Mouse (Mus musculus) olfactory bulb, adult 2 months (tissue): ENCODE data around the gene Spout1. TPM values are rescaled to one million over a fixed set of nuclear protein-coding genes. Genes with fewer than 3 reads are reported as not detected.

Source experiments
- H3K27ac ChIP-seq: fragments of 200-500 bp; 2 replicates; pipeline ENCODE4 v1.5.1; 2012; ENCODE audit warnings: low read depth, low read length; ENCODE audit not compliant: insufficient read depth
- H3K4me1 ChIP-seq: fragments of 200-500 bp; 2 replicates; pipeline ENCODE4 v1.6.1; 2012; ENCODE audit warnings: low read length; ENCODE audit not compliant: control insufficient read depth, insufficient read depth
- H3K4me3 ChIP-seq: fragments of 200-500 bp; 2 replicates; pipeline ENCODE4 v1.5.1; 2012; ENCODE audit warnings: mild to moderate bottlenecking, low read depth, low read length, moderate library complexity; ENCODE audit not compliant: insufficient read depth
- CTCF ChIP-seq: fragments of 200-500 bp; IDR thresholded peaks from 2 replicates; pipeline ENCODE4 v1.5.1; 2012; ENCODE audit warnings: low read depth, mild to moderate bottlenecking, low read length, moderate library complexity; ENCODE audit not compliant: insufficient read depth
- POLR2A ChIP-seq: fragments of 200-500 bp; IDR thresholded peaks from 2 replicates; pipeline ENCODE4 v1.6.1; 2012; ENCODE audit warnings: mild to moderate bottlenecking, low read depth, low read length, moderate library complexity; ENCODE audit not compliant: insufficient read depth
- WGBS: fragments of 180-500 bp; shearing (Covaris S2); methylation state at CpG from one replicate; pipeline ENCODE4 v1.1.7; 2018; 5-methylcytosine and 5-hydroxymethylcytosine counted together
- polyA plus RNA-seq: library from polyadenylated mRNA; stranded (reverse); fragments of >200 nt; gene quantifications from 2 replicates; pipeline ENCODE4 v1.2.4, GENCODE M21; 2012; ENCODE audit warnings: low replicate concordance; ENCODE audit not compliant: missing spikeins, insufficient read depth, insufficient read length

Gene Spout1
- not detected in 2 replicates for polyA plus RNA-seq

- Histone ChIP-seq H3K27ac (no peak within 1 kb of the TSS; the same call in 1 of the 2 replicates), H3K4me3 (peak within 1 kb of the TSS; percentile 64), H3K4me1 (peaks cover 24% of the 10 kb centered on the region)
- TF ChIP-seq CTCF (no peak), POLR2A (peak; percentile 74)
- 2% methylated on average over 54 of the region's 54 CpGs for WGBS
Observed at GRCm38 (mm10) chr2:30177700-30178675, at the start of gene Spout1. Gene Spout1, minus strand, starts transcription at chr2:30178459.

- Histone ChIP-seq H3K27ac (no peak overlapping the region), H3K4me3 (no peak overlapping the region), H3K4me1 (no peaks in the 10 kb centered on the region)
- no peak for TF ChIP-seq CTCF
- no peak for TF ChIP-seq POLR2A
- 93% methylated on average over 5 of the region's 5 CpGs for WGBS
Observed at GRCm38 (mm10) chr2:30216293-30216692, 38.0 kb upstream of the Spout1 start.

GRCm38 (mm10) chr2:30215493-30215892 is 37.2 kb upstream of the Spout1 start:
- H3K4me1 ChIP-seq = no peaks in the 10 kb centered on the region
- H3K4me3 ChIP-seq = no peak overlapping the region
- WGBS = 84% methylated on average over 6 of the region's 6 CpGs
- TF ChIP-seq CTCF (no peak), POLR2A (no peak)
- no peak overlapping the region for H3K27ac ChIP-seq

- Histone ChIP-seq H3K4me1 (no peaks in the 10 kb centered on the region), H3K27ac (no peak overlapping the region), H3K4me3 (no peak overlapping the region)
- WGBS = 85% methylated on average over 3 of the region's 3 CpGs
- TF ChIP-seq CTCF (no peak), POLR2A (no peak)
Observed at GRCm38 (mm10) chr2:30214745-30215144, 36.5 kb upstream of the Spout1 start.

- 88% methylated on average over 1 of the region's 1 CpGs for WGBS
- H3K4me1 ChIP-seq = no peaks in the 10 kb centered on the region
- TF ChIP-seq CTCF (no peak), POLR2A (no peak)
- no peak overlapping the region for H3K4me3 ChIP-seq
- H3K27ac ChIP-seq = no peak overlapping the region
Observed at GRCm38 (mm10) chr2:30212951-30213350, 34.7 kb upstream of the Spout1 start.

GRCm38 (mm10) chr2:30212169-30212545 is 33.9 kb upstream of the Spout1 start:
- TF ChIP-seq CTCF (no peak), POLR2A (no peak)
- 78% methylated on average over 4 of the region's 4 CpGs for WGBS
- no peak overlapping the region for H3K27ac ChIP-seq
- no peaks in the 10 kb centered on the region for H3K4me1 ChIP-seq
- no peak overlapping the region for H3K4me3 ChIP-seq

- H3K4me1 ChIP-seq = peaks cover 2% of the 10 kb centered on the region
- TF ChIP-seq POLR2A = no peak
- no peak for TF ChIP-seq CTCF
- no peak overlapping the region for H3K27ac ChIP-seq
- 70% methylated on average over 6 of the region's 6 CpGs for WGBS
- H3K4me3 ChIP-seq = no peak overlapping the region
Observed at GRCm38 (mm10) chr2:30211408-30212168, 33.3 kb upstream of the Spout1 start.

GRCm38 (mm10) chr2:30207886-30208285 is 29.6 kb upstream of the Spout1 start:
- TF ChIP-seq POLR2A = no peak
- TF ChIP-seq CTCF = no peak
- no peak overlapping the region for H3K27ac ChIP-seq
- peaks cover 12% of the 10 kb centered on the region for H3K4me1 ChIP-seq
- WGBS = 79% methylated on average over 5 of the region's 5 CpGs
- H3K4me3 ChIP-seq = no peak overlapping the region

GRCm38 (mm10) chr2:30207401-30207800 is 29.1 kb upstream of the Spout1 start:
- H3K4me3 ChIP-seq = no peak overlapping the region
- TF ChIP-seq CTCF = no peak
- no peak for TF ChIP-seq POLR2A
- 82% methylated on average over 4 of the region's 4 CpGs for WGBS
- H3K4me1 ChIP-seq = peaks cover 12% of the 10 kb centered on the region
- H3K27ac ChIP-seq = no peak overlapping the region
